Mouse (Mus musculus) gastrocnemius, adult 2 months (tissue): ENCODE results near the gene Gpr3. TPM values are rescaled to one million over a fixed set of nuclear protein-coding genes. Genes with fewer than 3 reads are reported as not detected.

Source experiments
- DNase-seq: peaks from one replicate; pipeline ENCODE4 v3.0.0; 2022
- H3K27ac ChIP-seq: fragments of 200-600 bp; 2 replicates; pipeline ENCODE4 v1.8.1; 2022; ENCODE audit warnings: mild to moderate bottlenecking
- H3K4me3 ChIP-seq: fragments of 200-600 bp; 2 replicates; pipeline ENCODE4 v1.8.1; 2022; ENCODE audit warnings: mild to moderate bottlenecking, moderate library complexity
- CTCF ChIP-seq: fragments of 200-600 bp; IDR thresholded peaks from 2 replicates; pipeline ENCODE4 v1.8.1; 2022; ENCODE audit warnings: antibody characterized with exemption, mild to moderate bottlenecking, moderate library complexity
- intact Hi-C: fragments of 180-260 bp; cut with DNase I; formaldehyde crosslinking; loops from one replicate; pipeline ENCODE4 v1.15.1; 2025
- total RNA-seq, 2 experiments: library from RNA; stranded (reverse); gene quantifications; 2 replicates each; pipeline ENCODE4 v1.2.3; 2021

The Gpr3 gene
- total RNA-seq, 2 experiments from 2014 or later: not detected

DNA sequence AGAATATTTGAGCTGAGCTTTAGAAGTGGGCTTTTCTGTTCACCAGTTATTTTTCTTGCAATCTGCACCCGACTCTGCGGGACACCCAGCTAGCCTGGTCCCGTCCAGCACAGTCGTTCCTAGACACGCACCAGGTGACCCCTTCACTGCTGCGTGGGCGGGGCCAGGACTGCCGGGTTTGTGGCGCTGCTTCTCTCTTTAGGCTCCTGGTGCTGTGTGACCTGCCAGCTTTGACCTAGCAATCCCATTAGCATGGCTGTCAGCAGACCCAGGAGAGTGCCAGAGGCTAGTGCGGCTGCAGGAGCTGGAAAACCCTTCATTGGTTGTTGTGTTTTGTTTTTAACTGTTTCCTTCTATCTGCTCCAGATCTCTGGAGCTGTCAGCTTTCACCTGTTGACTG lies 22.9 kb downstream of the Gpr3 start:
- H3K27ac ChIP-seq: no peak overlapping the region
- no peak for TF ChIP-seq CTCF
- DNase-seq: no peak
- no peak overlapping the region for H3K4me3 ChIP-seq
- intact Hi-C loops: no loop called here

DNA sequence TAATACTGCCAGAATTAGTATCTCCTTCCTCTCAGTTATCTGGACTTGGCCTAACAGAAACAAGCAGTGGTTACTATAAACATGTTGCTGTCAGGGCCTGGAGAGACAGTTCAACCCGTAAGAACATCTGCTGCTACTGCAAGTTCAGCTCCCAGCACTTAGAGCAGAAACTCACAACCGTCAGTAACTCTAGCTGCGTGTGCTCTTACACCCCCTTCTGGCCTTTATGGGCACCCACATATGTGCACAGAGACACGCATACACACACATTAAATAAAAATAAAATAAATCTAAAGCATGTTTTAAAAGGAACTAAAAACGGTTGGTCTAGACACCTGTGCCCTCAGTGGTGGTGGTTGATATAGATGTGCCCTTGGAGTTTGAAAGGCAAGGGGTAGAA lies 25.5 kb downstream of the Gpr3 start:
- DNase-seq: no peak
- Histone ChIP-seq H3K4me3 (no peak overlapping the region), H3K27ac (no peak overlapping the region)
- TF ChIP-seq CTCF: peak; percentile 25; the same call in 1 of the 2 replicates
- intact Hi-C loops: no loop called here

DNA sequence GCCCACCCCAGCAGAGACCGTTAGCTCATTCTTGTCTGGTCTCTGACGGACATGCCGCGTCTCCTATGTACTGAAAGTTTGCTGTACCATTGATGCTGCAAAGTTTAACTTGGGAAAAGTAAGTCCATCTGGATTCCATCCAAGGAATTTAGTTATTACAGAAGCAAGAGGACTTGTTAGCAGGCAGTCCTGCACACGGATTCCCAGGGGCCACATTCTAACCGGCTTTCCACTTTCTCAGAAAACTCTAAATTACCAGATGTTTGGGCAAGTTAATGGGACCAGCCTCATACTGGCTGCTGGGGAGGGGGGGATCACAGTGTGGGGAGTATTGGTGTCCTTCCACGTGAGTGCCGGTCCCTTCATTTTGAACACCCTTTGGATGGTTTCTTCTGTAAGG lies 26.4 kb downstream of the Gpr3 start:
- intact Hi-C loops: no loop called here
- no peak for TF ChIP-seq CTCF
- Histone ChIP-seq H3K4me3 (peak overlapping the region; percentile 49), H3K27ac (peak overlapping the region; percentile 81)
- DNase-seq: peak; percentile 28

GRCm38 (mm10) chr4:133184898-133185665 lies 27.3 kb downstream of the Gpr3 start:
- no peak for TF ChIP-seq CTCF
- intact Hi-C loops: no loop called here
- H3K4me3 ChIP-seq: peak overlapping the region; percentile 49
- peak overlapping the region; percentile 81 for H3K27ac ChIP-seq
- peak; percentile 81 for DNase-seq

- TF ChIP-seq CTCF: no peak
- intact Hi-C loops: no loop called here
- DNase-seq: peak; percentile 4
Measured at GRCm38 (mm10) chr4:133184031-133184897, 28.1 kb downstream of the Gpr3 start.

GRCm38 (mm10) chr4:133182439-133183033 lies 29.8 kb downstream of the Gpr3 start:
- peak; percentile 24 for DNase-seq
- H3K4me3 ChIP-seq: no peak overlapping the region
- peak overlapping the region; percentile 69 for H3K27ac ChIP-seq
- intact Hi-C loops: no loop called here
- TF ChIP-seq CTCF: no peak

More at GRCm38 (mm10) chr4:133184031-133184897, 28.1 kb downstream of the Gpr3 start:
- Histone ChIP-seq H3K4me3 (no peak overlapping the region; the same call in 1 of the 2 replicates), H3K27ac (peak overlapping the region; percentile 81)

GRCm38 (mm10) chr4:133179258-133179657 lies 33.1 kb downstream of the Gpr3 start:
- Histone ChIP-seq H3K4me3 (no peak overlapping the region), H3K27ac (no peak overlapping the region)
- intact Hi-C loops: no loop called here
- DNase-seq: peak; percentile 48
- TF ChIP-seq CTCF: no peak

DNA sequence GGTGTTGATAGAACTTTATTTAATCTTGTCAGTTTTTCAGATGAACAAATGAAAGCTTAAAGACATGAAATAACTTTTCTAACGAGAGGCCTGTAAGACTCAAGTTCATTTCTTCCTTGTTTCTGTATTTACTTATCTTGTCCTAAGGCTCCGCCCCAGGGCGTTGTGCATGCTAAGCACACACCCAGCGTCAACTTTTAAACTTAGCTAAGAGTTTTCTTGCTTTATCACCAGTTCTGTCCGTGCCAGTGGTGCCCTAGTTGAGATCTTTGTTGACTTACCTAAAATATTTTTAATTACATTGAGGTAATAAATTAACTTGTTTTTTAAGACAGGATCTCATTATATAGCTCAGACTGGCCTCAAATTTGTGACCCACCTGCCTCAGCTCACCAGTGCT lies 34.0 kb downstream of the Gpr3 start:
- no peak for TF ChIP-seq CTCF

DNA sequence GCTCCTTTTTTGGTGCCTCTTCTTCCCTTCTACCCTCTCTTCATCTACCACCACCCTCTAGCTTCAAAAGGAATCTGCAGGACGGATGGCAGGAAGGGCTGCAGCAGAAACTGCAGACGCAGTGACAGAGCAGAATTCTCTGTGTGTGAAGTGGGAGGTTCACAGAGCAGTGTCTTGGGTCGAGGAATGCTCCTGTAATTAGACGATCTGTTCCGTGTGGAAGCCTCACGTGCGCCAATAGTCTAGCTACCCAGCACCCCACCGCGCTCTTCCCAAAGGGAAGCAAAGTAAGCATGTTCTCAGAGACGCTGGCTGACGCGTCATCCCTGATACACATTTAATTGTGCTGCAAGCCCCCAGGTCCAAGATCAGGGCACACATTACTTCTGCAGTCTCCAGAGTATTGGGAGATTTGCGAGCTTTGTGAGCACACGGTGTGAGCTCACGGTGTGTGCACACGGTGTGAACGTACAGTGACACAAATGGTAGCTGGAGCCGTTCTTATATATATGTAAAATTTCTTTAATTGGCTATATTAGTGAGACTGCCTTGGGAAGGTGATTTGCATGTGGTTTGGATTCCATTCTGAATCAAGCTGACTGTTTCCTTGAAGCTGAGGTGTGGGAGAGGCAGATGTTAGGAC lies 35.5 kb downstream of the Gpr3 start:
- intact Hi-C loops: no loop called here
- DNase-seq: no peak
- Histone ChIP-seq H3K27ac (peak overlapping the region; percentile 81), H3K4me3 (peak overlapping the region; percentile 37)
- TF ChIP-seq CTCF: no peak

More for the DNA sequence above, 34.0 kb downstream of the Gpr3 start:
- Histone ChIP-seq H3K4me3 (no peak overlapping the region), H3K27ac (peak overlapping the region; percentile 44)
- intact Hi-C loops: no loop called here
- DNase-seq: no peak

DNA sequence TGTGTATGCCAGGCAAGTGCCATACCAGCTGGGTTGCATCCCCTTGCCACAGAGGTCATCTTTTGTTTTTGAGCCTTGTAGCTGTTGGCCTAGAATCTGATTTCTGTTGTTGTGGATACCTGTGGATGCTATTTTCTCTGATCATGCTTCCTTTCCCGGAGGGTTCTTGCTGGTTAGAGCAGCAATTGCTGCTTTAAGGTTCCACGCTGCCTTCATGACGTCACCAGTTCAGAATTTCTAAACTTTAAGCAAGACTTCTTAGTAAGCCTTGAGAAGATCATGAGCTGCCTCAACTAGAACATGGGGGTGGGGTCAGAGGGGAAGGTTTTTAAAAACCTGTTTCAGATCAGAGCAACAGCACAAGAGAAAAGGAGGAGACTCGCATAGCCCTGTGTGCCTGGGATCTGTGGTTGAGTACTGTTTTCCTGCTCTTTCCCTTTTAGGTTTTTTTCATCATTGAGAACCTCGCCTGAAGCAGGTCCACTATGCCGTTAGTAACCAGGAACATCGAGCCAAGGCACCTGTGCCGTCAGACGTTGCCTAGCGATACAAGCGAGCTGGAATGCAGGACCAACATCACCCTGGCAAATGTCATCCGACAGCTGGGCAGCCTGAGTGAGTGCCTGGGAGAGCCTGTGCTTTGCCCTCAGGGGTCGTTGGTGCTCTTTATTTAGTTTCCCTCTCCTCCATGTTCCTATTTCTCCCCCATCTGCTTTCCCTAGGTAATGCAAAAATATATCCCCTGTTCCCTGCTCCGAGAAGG lies 36.2 kb downstream of the Gpr3 start:
- peak overlapping the region; percentile 81 for H3K27ac ChIP-seq
- intact Hi-C loops: loop anchor here (2.0 kb wide), 1 partner anchor 43 kb away; no protein-coding TSS in a partner anchor
- H3K4me3 ChIP-seq: peak overlapping the region; percentile 37
- peak; percentile 60 for DNase-seq
- no peak for TF ChIP-seq CTCF

- TF ChIP-seq CTCF: no peak
- peak overlapping the region; percentile 81 for H3K27ac ChIP-seq
- DNase-seq: no peak
- H3K4me3 ChIP-seq: peak overlapping the region; percentile 36
- intact Hi-C loops: loop anchor here (2.0 kb wide), 1 partner anchor 42 kb away; no protein-coding TSS in a partner anchor
Measured at GRCm38 (mm10) chr4:133175274-133175673, 37.1 kb downstream of the Gpr3 start.

GRCm38 (mm10) chr4:133174361-133174760 lies 38.0 kb downstream of the Gpr3 start:
- intact Hi-C loops: loop anchor here (2.0 kb wide), 1 partner anchor 42 kb away; no protein-coding TSS in a partner anchor
- Histone ChIP-seq H3K4me3 (peak overlapping the region; percentile 51), H3K27ac (peak overlapping the region; percentile 81)
- DNase-seq: no peak
- TF ChIP-seq CTCF: no peak
